Mouse (Mus musculus): Measurements from ENCODE around the gene Hsf2. TPM values are rescaled to one million over a fixed set of nuclear protein-coding genes. Genes with fewer than 3 reads are reported as not detected.
A peak's percentile ranks its signal among the peaks of the same experiment; 100 is the strongest.

Gene Hsf2
- polyA plus RNA-seq, 1 experiment = 23.4 TPM

- Histone ChIP-seq H3K4me3 (replicated peaks; ENCODE audit: insufficient read depth, low read depth, low read length) (no peak overlapping the region), H3K4me1 (ENCODE audit: control insufficient read depth, insufficient read depth, low read length) (no peaks in the 10 kb centered on the region), H3K27me3 (ENCODE audit: control insufficient read depth, insufficient read depth, low read length) (no peaks in the 10 kb centered on the region), H3K27ac (ENCODE audit: insufficient read depth, low read length) (no peak overlapping the region)
- DNase-seq = no peak
- no peak for TF ChIP-seq POLR2A (IDR thresholded peaks at IDR 0.05; ENCODE audit: borderline replicate concordance, insufficient read depth, low read length)
- no peak for TF ChIP-seq CTCF (IDR thresholded peaks at IDR 0.05; ENCODE audit: borderline replicate concordance, insufficient read depth, low read depth, low read length)
Observed at GRCm38 (mm10) chr10:57465768-57466167, 20.4 kb upstream of the Hsf2 start.

GRCm38 (mm10) chr10:57477121-57477843 is 8.9 kb upstream of the Hsf2 start:
- Histone ChIP-seq H3K4me3 (replicated peaks; ENCODE audit: insufficient read depth, low read depth, low read length) (no peak overlapping the region), H3K27ac (ENCODE audit: insufficient read depth, low read length) (no peak overlapping the region), H3K27me3 (ENCODE audit: control insufficient read depth, insufficient read depth, low read length) (no peaks in the 10 kb centered on the region), H3K4me1 (ENCODE audit: control insufficient read depth, insufficient read depth, low read length) (no peaks in the 10 kb centered on the region)
- TF ChIP-seq CTCF (IDR thresholded peaks at IDR 0.05; ENCODE audit: borderline replicate concordance, insufficient read depth, low read depth, low read length) = no peak
- TF ChIP-seq POLR2A (IDR thresholded peaks at IDR 0.05; ENCODE audit: borderline replicate concordance, insufficient read depth, low read length) = no peak
- no peak for DNase-seq
- 74% methylated on average over 9 of the region's 9 CpGs for WGBS

GRCm38 (mm10) chr10:57481717-57482116 is 4.5 kb upstream of the Hsf2 start:
- WGBS = 35% methylated on average over 5 of the region's 5 CpGs
- Histone ChIP-seq H3K27ac (ENCODE audit: insufficient read depth, low read length) (0 out of 2 replicates have a peak overlapping the region, but pooled peaks have one; percentile 3), H3K4me3 (replicated peaks; ENCODE audit: insufficient read depth, low read depth, low read length) (no peak overlapping the region), H3K4me1 (ENCODE audit: control insufficient read depth, insufficient read depth, low read length) (no peaks in the 10 kb centered on the region), H3K27me3 (ENCODE audit: control insufficient read depth, insufficient read depth, low read length) (no peaks in the 10 kb centered on the region)
- TF ChIP-seq CTCF (IDR thresholded peaks at IDR 0.05; ENCODE audit: borderline replicate concordance, insufficient read depth, low read depth, low read length) = no peak
- no peak for TF ChIP-seq POLR2A (IDR thresholded peaks at IDR 0.05; ENCODE audit: borderline replicate concordance, insufficient read depth, low read length)
- no peak for DNase-seq

DNA sequence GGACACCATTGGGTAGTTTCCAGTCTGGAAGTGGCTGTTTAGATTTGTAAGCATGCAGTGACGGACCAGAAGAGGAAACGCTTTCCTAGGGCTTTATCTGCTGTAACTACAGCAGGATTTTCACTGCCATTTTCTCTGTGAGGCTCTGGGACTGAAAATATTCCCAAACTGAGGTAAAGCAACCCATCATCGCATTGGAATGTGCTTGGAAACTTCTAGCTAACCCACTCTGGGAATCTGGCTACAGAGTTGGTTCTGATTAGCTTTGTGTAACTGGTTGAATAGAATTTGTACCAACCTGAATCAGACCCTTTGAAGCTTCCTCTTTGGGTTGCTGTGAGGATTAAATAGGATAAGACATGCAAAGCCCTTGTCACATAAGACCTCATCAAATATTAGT is 1.4 kb upstream of the Hsf2 start:
- WGBS = 78% methylated on average over 3 of the region's 3 CpGs

GRCm38 (mm10) chr10:57486542-57487071 is 422 bp downstream of the Hsf2 start:
- no peaks in the 10 kb centered on the region for H3K27me3 ChIP-seq (ENCODE audit: control insufficient read depth, insufficient read depth, low read length)
- TF ChIP-seq CTCF (IDR thresholded peaks at IDR 0.05; ENCODE audit: borderline replicate concordance, insufficient read depth, low read depth, low read length) (no peak), POLR2A (IDR thresholded peaks at IDR 0.05; ENCODE audit: borderline replicate concordance, insufficient read depth, low read length) (no peak)
- H3K4me3 ChIP-seq (replicated peaks; ENCODE audit: insufficient read depth, low read depth, low read length) = peak overlapping the region; percentile 97
- H3K4me1 ChIP-seq (ENCODE audit: control insufficient read depth, insufficient read depth, low read length) = peaks cover 2% of the 10 kb centered on the region
- WGBS = under 1% methylated on average over 65 of the region's 65 CpGs
- no peak for DNase-seq
- peak overlapping the region; percentile 68 for H3K27ac ChIP-seq (ENCODE audit: insufficient read depth, low read length)

More for the DNA sequence above, 1.4 kb upstream of the Hsf2 start:
- no peak for DNase-seq
- no peak for TF ChIP-seq POLR2A (IDR thresholded peaks at IDR 0.05; ENCODE audit: borderline replicate concordance, insufficient read depth, low read length)
- TF ChIP-seq CTCF (IDR thresholded peaks at IDR 0.05; ENCODE audit: borderline replicate concordance, insufficient read depth, low read depth, low read length) = no peak
- Histone ChIP-seq H3K27ac (ENCODE audit: insufficient read depth, low read length) (no peak overlapping the region), H3K4me3 (replicated peaks; ENCODE audit: insufficient read depth, low read depth, low read length) (no peak overlapping the region), H3K27me3 (ENCODE audit: control insufficient read depth, insufficient read depth, low read length) (no peaks in the 10 kb centered on the region), H3K4me1 (ENCODE audit: control insufficient read depth, insufficient read depth, low read length) (no peaks in the 10 kb centered on the region; the same call in 1 of the 2 replicates)

GRCm38 (mm10) chr10:57487201-57487600 is 1.0 kb downstream of the Hsf2 start:
- TF ChIP-seq POLR2A (IDR thresholded peaks at IDR 0.05; ENCODE audit: borderline replicate concordance, insufficient read depth, low read length) (no peak), CTCF (IDR thresholded peaks at IDR 0.05; ENCODE audit: borderline replicate concordance, insufficient read depth, low read depth, low read length) (no peak)
- peaks cover 2% of the 10 kb centered on the region for H3K4me1 ChIP-seq (ENCODE audit: control insufficient read depth, insufficient read depth, low read length)
- no peaks in the 10 kb centered on the region for H3K27me3 ChIP-seq (ENCODE audit: control insufficient read depth, insufficient read depth, low read length)
- DNase-seq = no peak
- no peak overlapping the region for H3K27ac ChIP-seq (ENCODE audit: insufficient read depth, low read length)
- WGBS = 1% methylated on average over 8 of the region's 8 CpGs
- H3K4me3 ChIP-seq (replicated peaks; ENCODE audit: insufficient read depth, low read depth, low read length) = peak overlapping the region; percentile 97

GRCm38 (mm10) chr10:57488591-57488990 is 2.4 kb downstream of the Hsf2 start:
- Histone ChIP-seq H3K4me3 (replicated peaks; ENCODE audit: insufficient read depth, low read depth, low read length) (no peak overlapping the region), H3K27me3 (ENCODE audit: control insufficient read depth, insufficient read depth, low read length) (no peaks in the 10 kb centered on the region), H3K4me1 (ENCODE audit: control insufficient read depth, insufficient read depth, low read length) (peaks cover 2% of the 10 kb centered on the region), H3K27ac (ENCODE audit: insufficient read depth, low read length) (no peak overlapping the region)
- TF ChIP-seq POLR2A (IDR thresholded peaks at IDR 0.05; ENCODE audit: borderline replicate concordance, insufficient read depth, low read length) (no peak), CTCF (IDR thresholded peaks at IDR 0.05; ENCODE audit: borderline replicate concordance, insufficient read depth, low read depth, low read length) (no peak)
- DNase-seq = no peak

DNA sequence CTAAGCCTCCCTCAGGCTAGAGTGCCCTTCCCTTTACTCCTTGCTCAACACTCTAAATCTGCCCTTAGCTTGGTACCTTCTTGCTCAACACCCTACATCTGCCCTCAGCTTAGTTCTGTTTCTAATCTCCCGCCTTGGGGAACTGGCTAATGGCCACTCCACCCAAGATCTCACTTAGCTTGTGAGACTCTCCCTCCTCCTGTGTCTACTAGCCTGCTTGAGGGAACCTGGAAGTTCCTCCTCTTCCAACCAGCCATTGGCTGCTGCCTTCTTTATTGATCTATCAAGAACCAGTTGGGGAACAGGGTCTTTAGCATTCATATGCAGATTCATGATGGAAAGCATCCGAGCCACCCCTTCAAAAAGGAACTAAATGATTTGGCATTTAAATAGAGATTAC is 5.9 kb downstream of the Hsf2 start:
- WGBS = 75% methylated on average over 2 of the region's 2 CpGs
- no peaks in the 10 kb centered on the region for H3K27me3 ChIP-seq (ENCODE audit: control insufficient read depth, insufficient read depth, low read length)
- no peak overlapping the region for H3K4me3 ChIP-seq (replicated peaks; ENCODE audit: insufficient read depth, low read depth, low read length)
- peaks cover 2% of the 10 kb centered on the region for H3K4me1 ChIP-seq (ENCODE audit: control insufficient read depth, insufficient read depth, low read length)
- TF ChIP-seq POLR2A (IDR thresholded peaks at IDR 0.05; ENCODE audit: borderline replicate concordance, insufficient read depth, low read length) (no peak), CTCF (IDR thresholded peaks at IDR 0.05; ENCODE audit: borderline replicate concordance, insufficient read depth, low read depth, low read length) (no peak)
- H3K27ac ChIP-seq (ENCODE audit: insufficient read depth, low read length) = no peak overlapping the region
- no peak for DNase-seq
